ENCODE assay signal across 10 mouse cellular contexts in the genomic region with DNA sequence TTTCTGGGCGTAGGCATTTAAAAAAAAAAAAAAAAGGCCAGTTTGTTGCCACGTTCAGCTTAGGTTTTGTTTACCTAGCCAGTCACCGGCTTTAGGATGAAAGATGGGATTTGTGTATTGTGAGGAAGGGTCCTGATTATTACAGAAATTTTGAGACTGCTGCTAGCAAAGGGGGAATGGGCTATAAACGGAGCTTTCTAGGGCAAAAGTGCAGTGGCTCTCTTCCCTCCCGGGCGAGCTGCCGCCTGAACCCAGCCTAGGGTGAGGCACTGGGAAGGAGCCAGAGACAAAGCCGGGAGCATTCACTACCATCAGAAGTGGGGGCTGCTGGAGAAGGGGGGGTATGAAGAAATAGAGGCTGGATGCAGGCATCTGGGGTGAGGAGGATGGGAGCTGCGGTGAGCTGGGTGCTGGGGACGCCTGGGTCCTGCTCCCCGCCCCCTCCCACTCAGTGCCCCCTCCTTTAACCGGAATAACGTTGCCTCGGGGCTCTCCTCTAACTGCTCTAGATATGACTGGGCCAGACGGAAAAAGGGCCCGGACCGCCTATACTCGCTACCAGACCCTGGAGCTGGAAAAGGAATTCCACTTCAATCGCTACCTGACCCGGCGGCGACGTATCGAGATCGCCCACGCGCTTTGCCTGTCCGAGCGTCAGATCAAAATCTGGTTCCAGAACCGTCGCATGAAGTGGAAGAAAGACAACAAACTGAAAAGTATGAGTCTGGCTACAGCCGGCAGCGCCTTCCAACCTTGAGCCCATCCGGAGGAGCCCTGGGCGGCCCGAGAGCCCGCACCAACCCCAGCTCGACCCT. TPM values are rescaled to one million over a fixed set of nuclear protein-coding genes. Genes with fewer than 3 reads are reported as not detected.
DNase-seq lines count a peak whose midpoint lies in the region; ATAC-seq lines count a peak whose summit lies in the region.
"Had no signal": no experiment of that assay in that cellular context is flagged by ENCODE, and none has a peak within 500 bp of the region (broad histone marks: within the 10 kb centered on the region; RNA-seq: fewer than 3 reads in every experiment).

No protein-coding gene starts in this region.

- H3K36me3 ChIP-seq in intestine, embryonic 16.5 days (ENCODE audit: control insufficient read depth, insufficient read depth, low read length) = no peaks in the 10 kb centered on the region
- H3K36me3 ChIP-seq in limb, embryonic 13.5 days = no peaks in the 10 kb centered on the region
- H3K36me3 ChIP-seq in stomach, embryonic 14.5 days (ENCODE audit: control insufficient read depth, insufficient read depth, low read length) = no peaks in the 10 kb centered on the region

- peaks cover 25% of the 10 kb centered on the region for H3K4me1 ChIP-seq in intestine, embryonic 16.5 days (ENCODE audit: control insufficient read depth, insufficient read depth, low read length)
- peaks cover 12% of the 10 kb centered on the region; the same call in 1 of the 2 replicates for H3K4me1 ChIP-seq in limb, embryonic 13.5 days
- H3K4me1 ChIP-seq in stomach, embryonic 14.5 days (ENCODE audit: control insufficient read depth, insufficient read depth, low read length) = peaks cover 8% of the 10 kb centered on the region; the same call in 1 of the 2 replicates

- peak overlapping the region; percentile 50 for H3K4me3 ChIP-seq in intestine, embryonic 16.5 days (ENCODE audit: low read length)
- H3K4me3 ChIP-seq in limb, embryonic 13.5 days = peak overlapping the region; percentile 24
- peak overlapping the region; percentile 47 for H3K4me3 ChIP-seq in stomach, embryonic 14.5 days (ENCODE audit: low read depth, low read length)
- H3K4me3 ChIP-seq: myocyte had no signal

- peaks cover 20% of the 10 kb centered on the region for H3K27me3 ChIP-seq in intestine, embryonic 16.5 days (replicated peaks; ENCODE audit: control insufficient read depth, insufficient read depth, low read length)
- peaks cover 100% of the 10 kb centered on the region for H3K27me3 ChIP-seq in limb, embryonic 13.5 days
- peaks cover 16% of the 10 kb centered on the region; the same call in 1 of the 2 replicates for H3K27me3 ChIP-seq in stomach, embryonic 14.5 days (ENCODE audit: control insufficient read depth, insufficient read depth, low read length)

- ATAC-seq in intestine, embryonic 16.5 days = no peak
- ATAC-seq in limb, embryonic 13.5 days (ENCODE audit: low FRiP score, low read depth) = no peak
- no peak for ATAC-seq in stomach, embryonic 14.5 days (ENCODE audit: insufficient number of reproducible peaks, insufficient read depth, low FRiP score, low read depth)

- no peaks in the 10 kb centered on the region for H3K9me3 ChIP-seq in intestine, embryonic 16.5 days (ENCODE audit: control insufficient read depth, low read length)
- no peaks in the 10 kb centered on the region for H3K9me3 ChIP-seq in limb, embryonic 13.5 days
- H3K9me3 ChIP-seq in stomach, embryonic 14.5 days (ENCODE audit: control insufficient read depth, low read depth, low read length) = no peaks in the 10 kb centered on the region

- peak overlapping the region; percentile 81 for H3K27ac ChIP-seq in intestine, embryonic 16.5 days (ENCODE audit: low read length)
- no peak overlapping the region for H3K27ac ChIP-seq in limb, embryonic 13.5 days
- peak overlapping the region; percentile 100 for H3K27ac ChIP-seq in stomach, embryonic 14.5 days (ENCODE audit: low read length)

- H3K4me2 ChIP-seq in intestine, embryonic 16.5 days (ENCODE audit: low read depth, low read length) = peak overlapping the region; percentile 79
- H3K4me2 ChIP-seq in limb, embryonic 13.5 days (replicated peaks) = peak overlapping the region; percentile 52
- H3K4me2 ChIP-seq in stomach, embryonic 14.5 days (replicated peaks; ENCODE audit: low read depth, low read length) = peak overlapping the region; percentile 95

- 9% methylated on average over 38 of the region's 38 CpGs for WGBS in intestine, embryonic 16.5 days
- 2% methylated on average over 38 of the region's 38 CpGs for WGBS in limb, embryonic 13.5 days
- 5% methylated on average over 38 of the region's 38 CpGs for WGBS in stomach, embryonic 14.5 days

- peak; percentile 40 for DNase-seq in kidney, adult 11 months
- DNase-seq in kidney, adult 9 months = no peak
- no peak for DNase-seq in testis, postnatal 10 days (ENCODE audit: low spot score)
- DNase-seq in layer of hippocampus, postnatal 25 days (ENCODE audit: extremely low spot score in 1 of 2, low spot score in 1 of 2) = no peak
- DNase-seq: gastrocnemius, postnatal 10 days had no signal

- H3K9ac ChIP-seq in intestine, embryonic 16.5 days (ENCODE audit: low read depth, low read length) = peak overlapping the region; percentile 81
- H3K9ac ChIP-seq in limb, embryonic 13.5 days = no peak overlapping the region
- H3K9ac ChIP-seq in stomach, embryonic 14.5 days (replicated peaks; ENCODE audit: low read depth, low read length) = peak overlapping the region; percentile 83

RNA-seq across cellular contexts. Expression of gene Hoxb5, which starts 1.5 kb away (rescaled TPM):
- 26.4 and 28.7 TPM in 2 replicates for polyA plus RNA-seq in intestine, embryonic 16.5 days (2015; fragmentation: Nextera tagmentation; extraction: Ambion mirVana)
- 0.97 and 1.5 TPM in 2 replicates for polyA plus RNA-seq in limb, embryonic 13.5 days (2015; fragmentation: Nextera tagmentation; extraction: Ambion mirVana)
- polyA plus RNA-seq in stomach, embryonic 14.5 days (2014; fragmentation: Nextera tagmentation; extraction: Ambion mirVana) = 21.2 and 23.3 TPM in 2 replicates
- total RNA-seq in layer of hippocampus, postnatal 25 days (2021) = not detected
- total RNA-seq: MEL had no signal
- polyA plus RNA-seq: myocyte had no signal

RNA-seq across cellular contexts. Expression of gene Hoxb6, which starts 12.3 kb away (rescaled TPM):
- 11.1 and 11.3 TPM in 2 replicates for polyA plus RNA-seq in intestine, embryonic 16.5 days (2015; fragmentation: Nextera tagmentation; extraction: Ambion mirVana)
- 0.59 and 1.4 TPM in 2 replicates for polyA plus RNA-seq in limb, embryonic 13.5 days (2015; fragmentation: Nextera tagmentation; extraction: Ambion mirVana)
- 12.4 TPM in 2 replicates for polyA plus RNA-seq in stomach, embryonic 14.5 days (2014; fragmentation: Nextera tagmentation; extraction: Ambion mirVana)
- total RNA-seq in layer of hippocampus, postnatal 25 days (2021) = not detected
- total RNA-seq: MEL had no signal
- polyA plus RNA-seq: myocyte had no signal

RNA-seq across cellular contexts. Expression of gene Hoxb4, which starts 13.5 kb away (rescaled TPM):
- polyA plus RNA-seq in intestine, embryonic 16.5 days (2015; fragmentation: Nextera tagmentation; extraction: Ambion mirVana) = 1.8 and 2.0 TPM in 2 replicates
- polyA plus RNA-seq in limb, embryonic 13.5 days (2015; fragmentation: Nextera tagmentation; extraction: Ambion mirVana) = 0.36 and 0.50 TPM in 2 replicates
- 3.5 and 3.7 TPM in 2 replicates for polyA plus RNA-seq in stomach, embryonic 14.5 days (2014; fragmentation: Nextera tagmentation; extraction: Ambion mirVana)
- not detected for total RNA-seq in layer of hippocampus, postnatal 25 days (2021)
- total RNA-seq: MEL had no signal
- polyA plus RNA-seq: myocyte had no signal

RNA-seq across cellular contexts. Expression of gene Hoxb7, which starts 18.2 kb away (rescaled TPM):
- polyA plus RNA-seq in intestine, embryonic 16.5 days (2015; fragmentation: Nextera tagmentation; extraction: Ambion mirVana) = 10.0 and 11.3 TPM in 2 replicates
- polyA plus RNA-seq in limb, embryonic 13.5 days (2015; fragmentation: Nextera tagmentation; extraction: Ambion mirVana) = 2.0 and 2.2 TPM in 2 replicates
- 8.4 and 14.0 TPM in 2 replicates for polyA plus RNA-seq in stomach, embryonic 14.5 days (2014; fragmentation: Nextera tagmentation; extraction: Ambion mirVana)
- total RNA-seq in layer of hippocampus, postnatal 25 days (2021) = not detected
- total RNA-seq: MEL had no signal

RNA-seq across cellular contexts. Expression of gene Hoxb3, which starts 18.5 kb away (rescaled TPM):
- 1.4 and 1.5 TPM in 2 replicates for polyA plus RNA-seq in intestine, embryonic 16.5 days (2015; fragmentation: Nextera tagmentation; extraction: Ambion mirVana)
- polyA plus RNA-seq in limb, embryonic 13.5 days (2015; fragmentation: Nextera tagmentation; extraction: Ambion mirVana) = 0.17 and 0.55 TPM in 2 replicates
- polyA plus RNA-seq in stomach, embryonic 14.5 days (2014; fragmentation: Nextera tagmentation; extraction: Ambion mirVana) = 3.6 and 4.7 TPM in 2 replicates
- not detected for total RNA-seq in layer of hippocampus, postnatal 25 days (2021)
- total RNA-seq: MEL had no signal
- polyA plus RNA-seq: myocyte had no signal
